Mouse (Mus musculus) MEL (cell line): ENCODE data around the gene Mrpl44. TPM values are rescaled to one million over a fixed set of nuclear protein-coding genes. Genes with fewer than 3 reads are reported as not detected.
A peak's percentile ranks its signal among the peaks of the same experiment; 100 is the strongest.

Source experiments
- DNase-seq: peaks from one replicate; pipeline ENCODE4 v3.0.0; 2011; ENCODE audit warnings: low read depth, low spot score
- H3K27ac ChIP-seq: 2 replicates; pipeline ENCODE4 v1.5.1; 2012; ENCODE audit warnings: low read depth, mild to moderate bottlenecking, control low read depth, low read length, moderate library complexity; ENCODE audit not compliant: control insufficient read depth
- H3K27me3 ChIP-seq, 2 experiments: fragments of 150-350 bp in 1 of 2; sonication (generic) in 1 of 2; 2 replicates each; pipeline ENCODE4 v1.6.1; 2012; ENCODE audit warnings: low read length in 2 of 2, mild to moderate bottlenecking in 2 of 2, improper control_type of control experiment in 1 of 2, moderate library complexity in 1 of 2; ENCODE audit not compliant: insufficient read depth in 2 of 2, control insufficient read depth in 1 of 2
- H3K36me3 ChIP-seq, 2 experiments: 2 replicates each; pipeline ENCODE4 v1.6.1; 2012 to 2014; ENCODE audit warnings: low read length in 2 of 2, improper control_type of control experiment in 1 of 2, inconsistent platforms in 1 of 2, mild to moderate bottlenecking in 1 of 2; ENCODE audit not compliant: insufficient read depth in 2 of 2, control insufficient read depth in 1 of 2
- H3K4me1 ChIP-seq, 2 experiments: fragments of 150-350 bp in 1 of 2; sonication (generic) in 1 of 2; 2 replicates each; pipeline ENCODE4 v1.6.1; 2012; ENCODE audit warnings: low read length in 2 of 2, improper control_type of control experiment in 1 of 2, mild to moderate bottlenecking in 1 of 2; ENCODE audit not compliant: insufficient read depth in 2 of 2, control insufficient read depth in 1 of 2
- H3K4me3 ChIP-seq, 2 experiments: fragments of 150-350 bp in 1 of 2; sonication (generic) in 1 of 2; 2 replicates each; pipeline ENCODE4 v1.5.1; 2012; ENCODE audit warnings: low read depth in 2 of 2, low read length in 2 of 2, mild to moderate bottlenecking in 2 of 2, moderate library complexity in 2 of 2, control low read depth in 1 of 2, improper control_type of control experiment in 1 of 2; ENCODE audit not compliant: control insufficient read depth in 1 of 2, insufficient read depth in 1 of 2
- H3K79me2 ChIP-seq: 2 replicates; pipeline ENCODE4 v1.6.1; 2012; ENCODE audit warnings: mild to moderate bottlenecking, low read length, moderate library complexity; ENCODE audit not compliant: control insufficient read depth, poor library complexity, insufficient read depth
- H3K9ac ChIP-seq: 2 replicates; pipeline ENCODE4 v1.6.1; 2012; ENCODE audit warnings: low read depth, mild to moderate bottlenecking, control low read depth, low read length, moderate library complexity; ENCODE audit not compliant: control insufficient read depth, poor library complexity, severe bottlenecking
- H3K9me3 ChIP-seq: fragments of 150-350 bp; sonication (generic); replicated peaks from 2 replicates; pipeline ENCODE4 v1.6.1; 2012; ENCODE audit warnings: mild to moderate bottlenecking, low read length, improper control_type of control experiment, moderate library complexity; ENCODE audit not compliant: insufficient read depth
- BHLHE40 ChIP-seq: IDR thresholded peaks from 2 replicates; pipeline ENCODE4 v1.6.1; 2012; ENCODE audit warnings: low read depth, mild to moderate bottlenecking, inconsistent platforms, low read length, improper control_type of control experiment, borderline replicate concordance
- CHD1 ChIP-seq: IDR thresholded peaks from 2 replicates; pipeline ENCODE4 v1.6.1; 2012; ENCODE audit warnings: low read depth, mild to moderate bottlenecking, inconsistent platforms, low read length, improper control_type of control experiment
- CHD2 ChIP-seq: IDR thresholded peaks from 2 replicates; pipeline ENCODE4 v1.6.1; 2011; ENCODE audit warnings: low read length, improper control_type of control experiment
- CTCF ChIP-seq, 3 experiments: IDR thresholded peaks in 2 of 3; conservative IDR thresholded peaks in 1 of 3; 2 replicates each; pipeline ENCODE4 v1.5.1; 2011 to 2012; ENCODE audit warnings: low read length in 3 of 3, low read depth in 2 of 3, mild to moderate bottlenecking in 2 of 3, improper control_type of control experiment in 1 of 3, inconsistent platforms in 1 of 3, mixed read lengths in 1 of 3, moderate library complexity in 1 of 3; ENCODE audit not compliant: control insufficient read depth in 1 of 3, insufficient read depth in 1 of 3, poor library complexity in 1 of 3, severe bottlenecking in 1 of 3
- E2F4 ChIP-seq: IDR thresholded peaks from 2 replicates; pipeline ENCODE4 v1.6.1; 2011; ENCODE audit warnings: low read depth, low read length, improper control_type of control experiment, borderline replicate concordance
- ELF1 ChIP-seq: IDR thresholded peaks from 2 replicates; pipeline ENCODE4 v1.6.1; 2014; ENCODE audit warnings: low read depth, mild to moderate bottlenecking, inconsistent platforms, low read length, improper control_type of control experiment, moderate library complexity
- EP300 ChIP-seq, 2 experiments: IDR thresholded peaks; 2 replicates each; pipeline ENCODE4 v1.6.1; 2011; ENCODE audit warnings: improper control_type of control experiment in 2 of 2, low read length in 2 of 2, low read depth in 1 of 2, mild to moderate bottlenecking in 1 of 2
- ETS1 ChIP-seq: IDR thresholded peaks from 2 replicates; pipeline ENCODE4 v1.6.1; 2012; ENCODE audit warnings: low read depth, mild to moderate bottlenecking, inconsistent platforms, low read length, improper control_type of control experiment, moderate library complexity
- GABPA ChIP-seq: IDR thresholded peaks from 2 replicates; pipeline ENCODE4 v1.6.1; 2012; ENCODE audit warnings: low read depth, mild to moderate bottlenecking, inconsistent platforms, low read length, improper control_type of control experiment, moderate library complexity
- GATA1 ChIP-seq: IDR thresholded peaks from 2 replicates; pipeline ENCODE4 v1.6.1; 2011; ENCODE audit warnings: low read depth, low read length, improper control_type of control experiment
- HCFC1 ChIP-seq: IDR thresholded peaks from 2 replicates; pipeline ENCODE4 v1.6.1; 2012; ENCODE audit warnings: low read depth, mild to moderate bottlenecking, inconsistent platforms, low read length, improper control_type of control experiment, moderate library complexity
- JUND ChIP-seq: IDR thresholded peaks from 2 replicates; pipeline ENCODE4 v1.6.1; 2011; ENCODE audit warnings: low read depth, mild to moderate bottlenecking, improper control_type of control experiment, low read length
- KAT2A ChIP-seq: conservative IDR thresholded peaks from 2 replicates; pipeline ENCODE4 v1.6.1; 2012; ENCODE audit warnings: low read depth, low read length, improper control_type of control experiment, inconsistent platforms
- MAX ChIP-seq: IDR thresholded peaks from 2 replicates; pipeline ENCODE4 v1.6.1; 2011; ENCODE audit warnings: low read length, improper control_type of control experiment
- MAZ ChIP-seq: IDR thresholded peaks from 2 replicates; pipeline ENCODE4 v1.6.1; 2012; ENCODE audit warnings: low read depth, mild to moderate bottlenecking, inconsistent platforms, low read length, improper control_type of control experiment
- MEF2A ChIP-seq: IDR thresholded peaks from 2 replicates; pipeline ENCODE4 v1.6.1; 2014; ENCODE audit warnings: low read depth, mild to moderate bottlenecking, inconsistent platforms, low read length, improper control_type of control experiment; ENCODE audit not compliant: poor library complexity, insufficient replicate concordance, severe bottlenecking; ENCODE audit errors: extremely low read depth
- MYB ChIP-seq: IDR thresholded peaks from 2 replicates; pipeline ENCODE4 v1.6.1; 2011; ENCODE audit warnings: mild to moderate bottlenecking, low read depth, low read length, improper control_type of control experiment
- MYC ChIP-seq: IDR thresholded peaks from 2 replicates; pipeline ENCODE4 v1.6.1; 2011; ENCODE audit warnings: low read depth, mild to moderate bottlenecking, low read length, improper control_type of control experiment, moderate library complexity
- NELFE ChIP-seq: IDR thresholded peaks from 2 replicates; pipeline ENCODE4 v1.6.1; 2011; ENCODE audit warnings: low read depth, low read length, improper control_type of control experiment
- POLR2A ChIP-seq, 2 experiments: IDR thresholded peaks; 2 replicates each; pipeline ENCODE4 v1.6.1; 2011 to 2012; ENCODE audit warnings: low read length in 2 of 2, mild to moderate bottlenecking in 2 of 2, control low read depth in 1 of 2, improper control_type of control experiment in 1 of 2, low read depth in 1 of 2, moderate library complexity in 1 of 2; ENCODE audit not compliant: control insufficient read depth in 1 of 2, insufficient read depth in 1 of 2, poor library complexity in 1 of 2
- POLR2AphosphoS2 ChIP-seq: IDR thresholded peaks from 2 replicates; pipeline ENCODE4 v1.6.1; 2011; ENCODE audit warnings: low read length, improper control_type of control experiment
- POLR2AphosphoS5 ChIP-seq: IDR thresholded peaks from 2 replicates; pipeline ENCODE4 v1.6.1; 2012; ENCODE audit warnings: low read depth, borderline replicate concordance, mild to moderate bottlenecking, inconsistent platforms, low read length, moderate library complexity, mixed read lengths
- RAD21 ChIP-seq: IDR thresholded peaks from 2 replicates; pipeline ENCODE4 v1.6.1; 2011; ENCODE audit warnings: mild to moderate bottlenecking, low read depth, low read length, improper control_type of control experiment
- RCOR1 ChIP-seq: IDR thresholded peaks from 2 replicates; pipeline ENCODE4 v1.6.1; 2012; ENCODE audit warnings: low read depth, mild to moderate bottlenecking, inconsistent platforms, low read length, improper control_type of control experiment
- SIN3A ChIP-seq: IDR thresholded peaks from 2 replicates; pipeline ENCODE4 v1.6.1; 2012; ENCODE audit warnings: low read length, improper control_type of control experiment, inconsistent platforms
- SMC3 ChIP-seq: IDR thresholded peaks from 2 replicates; pipeline ENCODE4 v1.6.1; 2011; ENCODE audit warnings: low read depth, low read length, improper control_type of control experiment
- TAL1 ChIP-seq: IDR thresholded peaks from 2 replicates; pipeline ENCODE4 v1.6.1; 2012; ENCODE audit warnings: mild to moderate bottlenecking, inconsistent platforms, low read length, moderate library complexity, mixed read lengths
- TBP ChIP-seq: IDR thresholded peaks from 2 replicates; pipeline ENCODE4 v1.8.0; 2011; ENCODE audit warnings: low read depth, low read length, improper control_type of control experiment
- TCF12 ChIP-seq: IDR thresholded peaks from 2 replicates; pipeline ENCODE4 v1.6.1; 2014; ENCODE audit warnings: low read depth, mild to moderate bottlenecking, inconsistent platforms, low read length, improper control_type of control experiment, moderate library complexity
- UBTF ChIP-seq: IDR thresholded peaks from 2 replicates; pipeline ENCODE4 v1.6.1; 2012; ENCODE audit warnings: low read depth, mild to moderate bottlenecking, inconsistent platforms, low read length, improper control_type of control experiment, moderate library complexity, borderline replicate concordance; ENCODE audit not compliant: insufficient read depth
- USF1 ChIP-seq: IDR thresholded peaks from 2 replicates; pipeline ENCODE4 v1.6.1; 2014; ENCODE audit warnings: low read depth, mild to moderate bottlenecking, inconsistent platforms, low read length, improper control_type of control experiment, moderate library complexity
- USF2 ChIP-seq, 2 experiments: IDR thresholded peaks; 2 replicates each; pipeline ENCODE4 v1.6.1; 2011 to 2012; ENCODE audit warnings: improper control_type of control experiment in 2 of 2, low read length in 2 of 2, borderline replicate concordance in 1 of 2, inconsistent platforms in 1 of 2, low read depth in 1 of 2, mild to moderate bottlenecking in 1 of 2; ENCODE audit not compliant: insufficient read depth in 1 of 2
- ZC3H11A ChIP-seq: IDR thresholded peaks from 2 replicates; pipeline ENCODE4 v1.6.1; 2012; ENCODE audit warnings: low read depth, mild to moderate bottlenecking, inconsistent platforms, low read length, improper control_type of control experiment
- ZKSCAN1 ChIP-seq: IDR thresholded peaks from 2 replicates; pipeline ENCODE4 v1.6.1; 2012; ENCODE audit warnings: low read depth, mild to moderate bottlenecking, inconsistent platforms, low read length, improper control_type of control experiment, moderate library complexity
- ZMIZ1 ChIP-seq: IDR thresholded peaks from 2 replicates; pipeline ENCODE4 v1.6.1; 2012; ENCODE audit warnings: low read depth, mild to moderate bottlenecking, inconsistent platforms, low read length, improper control_type of control experiment, moderate library complexity
- ZNF384 ChIP-seq: IDR thresholded peaks from 2 replicates; pipeline ENCODE4 v1.6.1; 2012; ENCODE audit warnings: low read depth, mild to moderate bottlenecking, inconsistent platforms, low read length, improper control_type of control experiment
- polyA plus RNA-seq, 2 experiments: library from polyadenylated mRNA; stranded (reverse) in 1 of 2; unstranded in 1 of 2; fragments of >175 nt in 1 of 2; fragments of >200 nt in 1 of 2; gene quantifications; 2 replicates each; pipeline versions ENCODE4 v1.2.1 to v1.2.4; 2012; ENCODE audit warnings: low replicate concordance in 2 of 2, low read depth in 1 of 2; ENCODE audit not compliant: insufficient read length in 2 of 2, insufficient read depth in 1 of 2, missing spikeins in 1 of 2
- total RNA-seq: library from RNA; depleted of rRNA; stranded (reverse); fragments of 300-350 nt; gene quantifications from 2 replicates; pipeline ENCODE4 v1.2.3, GENCODE M21; 2012; rRNA removed

The Mrpl44 gene
- 52.6 and 58.5 TPM in 2 replicates for total RNA-seq
- 10 to 100 TPM in 1 of 2 experiments, not detected in 1; 63.2 TPM for polyA plus RNA-seq

DNA sequence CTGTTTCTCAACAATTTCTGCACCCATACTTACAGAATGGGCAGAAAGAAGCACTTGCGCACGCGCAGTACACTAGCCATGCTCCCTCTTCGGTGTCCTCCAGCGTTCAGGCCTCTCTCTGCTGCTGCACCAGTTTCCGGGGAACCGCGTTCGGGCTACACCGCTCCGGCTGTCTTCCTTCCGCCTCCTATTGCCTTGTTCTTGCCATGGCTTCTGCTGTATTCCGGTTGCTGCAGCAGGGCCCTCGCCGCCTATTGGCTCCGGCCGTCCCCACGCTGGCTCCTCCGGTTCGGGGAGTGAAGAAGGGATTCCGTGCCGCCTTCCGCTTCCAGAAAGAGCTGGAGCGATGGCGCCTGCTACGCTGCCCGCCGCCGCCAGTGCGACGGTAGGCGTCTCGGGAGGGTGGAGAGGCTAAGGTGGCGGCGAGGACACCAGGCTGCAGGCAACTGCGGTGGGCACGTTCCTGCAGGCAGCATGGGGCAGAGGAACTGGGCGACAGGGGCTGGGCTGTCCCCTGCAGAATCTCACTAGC is at the start of gene Mrpl44, which contains the start of gene Wdfy1:
TSS of gene Mrpl44 (plus strand) at position 92 of the 532 bp plus-strand sequence.
TSS of gene Wdfy1 (minus strand) at position 217 of the 532 bp plus-strand sequence.
- peaks cover 0 to 1% of the 10 kb centered on the region in 2 experiments; a peak in 1 of 4 replicates for H3K4me1 ChIP-seq
- H3K4me3 ChIP-seq = peak within 1 kb of the TSS; percentile 76 to 89
- peak within 1 kb of the TSS; percentile 96 for H3K9ac ChIP-seq
- peak; percentile 97 for DNase-seq
- H3K27ac ChIP-seq = peak within 1 kb of the TSS; percentile 50
- peaks cover 13% of the 10 kb centered on the region for H3K79me2 ChIP-seq
- peaks cover 0 to 9% of the 10 kb centered on the region in 2 experiments; a peak in 2 of 4 replicates for H3K36me3 ChIP-seq
- no peaks in the 10 kb centered on the region for H3K9me3 ChIP-seq
- no peaks in the 10 kb centered on the region for H3K27me3 ChIP-seq
- no peak for TF ChIP-seq E2F4
- no peak for TF ChIP-seq CTCF (IDR thresholded peaks at IDR 0.05 in 2 of 3, conservative IDR thresholded peaks at IDR 0.05 in 1 of 3; ENCODE audit: control insufficient read depth in 1 of 3, insufficient read depth in 1 of 3, low read depth in 2 of 3, low read length in 3 of 3, poor library complexity in 1 of 3, severe bottlenecking in 1 of 3)
- TF ChIP-seq NELFE = peak; percentile 81
- TF ChIP-seq ETS1 = 0 out of 2 replicates have a peak, but pooled peaks have one; percentile 21
- TF ChIP-seq ZKSCAN1 = no peak
- TF ChIP-seq USF1 = no peak
- TF ChIP-seq GATA1 = peak; percentile 6; the same call in 1 of the 2 replicates
- no peak; the same call in 1 of the 2 replicates for TF ChIP-seq JUND
- peak; percentile 35; the same call in 1 of the 2 replicates for TF ChIP-seq MEF2A
- TF ChIP-seq UBTF = 0 out of 2 replicates have a peak, but pooled peaks have one; percentile 60
- peak; percentile 31; the same call in 1 of the 2 replicates for TF ChIP-seq ZNF384
- no peak for TF ChIP-seq BHLHE40
- TF ChIP-seq KAT2A = peak; percentile 94
- no peak for TF ChIP-seq CHD1
- TF ChIP-seq MAZ = peak; percentile 85
- peak; percentile 79 for TF ChIP-seq POLR2AphosphoS2
- no peak for TF ChIP-seq RAD21
- TF ChIP-seq ZMIZ1 = peak; percentile 78; the same call in 1 of the 2 replicates
- TF ChIP-seq MAX = no peak; the same call in none of the 2 replicates
- peak in 1 of 2 experiments; percentile 28; a peak in 1 of 4 replicates for TF ChIP-seq EP300 (IDR thresholded peaks at IDR 0.05; ENCODE audit: low read depth in 1 of 2, low read length in 2 of 2)
- peak; percentile 64 for TF ChIP-seq RCOR1
- TF ChIP-seq SMC3 = no peak
- no peak for TF ChIP-seq MYB
- TF ChIP-seq POLR2A (IDR thresholded peaks at IDR 0.05; ENCODE audit: control insufficient read depth in 1 of 2, insufficient read depth in 1 of 2, low read depth in 1 of 2, low read length in 2 of 2, poor library complexity in 1 of 2) = peak; percentile 77 to 81
- TF ChIP-seq CHD2 = no peak
- TF ChIP-seq POLR2AphosphoS5 = no peak
- peak; percentile 88 for TF ChIP-seq MYC
- TF ChIP-seq ZC3H11A = no peak
- TF ChIP-seq HCFC1 = peak; percentile 99
- peak; percentile 94 for TF ChIP-seq TBP
- TF ChIP-seq USF2 (IDR thresholded peaks at IDR 0.05; ENCODE audit: borderline replicate concordance in 1 of 2, insufficient read depth in 1 of 2, low read depth in 1 of 2, low read length in 2 of 2) = no peak
- no peak for TF ChIP-seq GABPA
- peak; percentile 85 for TF ChIP-seq ELF1
- TF ChIP-seq TCF12 = peak; percentile 85
- TF ChIP-seq SIN3A = peak; percentile 98
- TF ChIP-seq TAL1 = no peak
